Mouse (Mus musculus) midbrain, embryonic 11.5 days (tissue): ENCODE measurements around the gene Adgrg5. TPM values are rescaled to one million over a fixed set of nuclear protein-coding genes. Genes with fewer than 3 reads are reported as not detected.

Experiments
- ATAC-seq: fragments of 200-750 bp; cut with Nextera tagmentation; 2 replicates; pipeline ENCODE4 v1.8.0; 2017; ENCODE audit warnings: moderate TSS enrichment, moderate library complexity; ENCODE audit not compliant: low FRiP score
- DNase-seq: peaks from one replicate; pipeline ENCODE4 v3.0.0; 2015; ENCODE audit warnings: low spot score; ENCODE audit errors: missing footprints
- H3K27ac ChIP-seq: fragments of 300-500 bp; sonication (generic); 2 replicates; pipeline ENCODE4 v1.5.1; 2014; ENCODE audit warnings: low read depth, low read length
- H3K27me3 ChIP-seq: fragments of 300-500 bp; sonication (generic); 2 replicates; pipeline ENCODE4 v1.6.1; 2014; ENCODE audit warnings: mild to moderate bottlenecking, low read length, moderate library complexity, mixed read lengths; ENCODE audit not compliant: control insufficient read depth, insufficient read depth
- H3K36me3 ChIP-seq: fragments of 300-500 bp; sonication (generic); 2 replicates; pipeline ENCODE4 v1.6.1; 2014; ENCODE audit warnings: mild to moderate bottlenecking, low read length, moderate library complexity, mixed read lengths; ENCODE audit not compliant: control insufficient read depth, insufficient read depth
- H3K4me1 ChIP-seq: fragments of 300-500 bp; sonication (generic); 2 replicates; pipeline ENCODE4 v1.6.1; 2014; ENCODE audit warnings: low read length; ENCODE audit not compliant: control insufficient read depth, insufficient read depth
- H3K4me2 ChIP-seq: fragments of 300-500 bp; sonication (generic); 2 replicates; pipeline ENCODE4 v1.6.1; 2014; ENCODE audit warnings: mild to moderate bottlenecking, moderate library complexity
- H3K4me3 ChIP-seq: fragments of 300-500 bp; sonication (generic); 2 replicates; pipeline ENCODE4 v1.5.1; 2014; ENCODE audit warnings: low read depth, low read length
- H3K9ac ChIP-seq: fragments of 300-500 bp; sonication (generic); 2 replicates; pipeline ENCODE4 v1.6.1; 2014; ENCODE audit warnings: low read length
- H3K9me3 ChIP-seq: fragments of 300-500 bp; sonication (generic); 2 replicates; pipeline ENCODE4 v1.6.1; 2016; ENCODE audit warnings: low read length; ENCODE audit not compliant: control insufficient read depth
- WGBS: fragments of 180-500 bp; shearing (Covaris S2); extraction: QIAGEN DNeasy Blood & Tissue Kit; methylation state at CpG from one replicate; pipeline ENCODE4 v1.1.7; 2014; 5-methylcytosine and 5-hydroxymethylcytosine counted together
- polyA plus RNA-seq: library from polyadenylated mRNA; unstranded; fragments of >200 nt; fragmentation: Nextera tagmentation; extraction: Ambion mirVana; gene quantifications from 2 replicates; pipeline ENCODE4 v1.2.1, GENCODE M21; 2014

The Adgrg5 gene
- polyA plus RNA-seq, 1 experiment from 2014 or later = 0.36 TPM

GRCm38 (mm10) chr8:94973270-94973669 is 49.8 kb downstream of the Adgrg5 start:
- no peak overlapping the region for H3K9ac ChIP-seq
- no peaks in the 10 kb centered on the region for H3K9me3 ChIP-seq
- ATAC-seq (no peak), DNase-seq (no peak)
- WGBS = 88% methylated on average over 9 of the region's 9 CpGs
- no peak overlapping the region for H3K27ac ChIP-seq
- peaks cover 3% of the 10 kb centered on the region; the same call in 1 of the 2 replicates for H3K27me3 ChIP-seq
- no peak overlapping the region for H3K4me3 ChIP-seq
- H3K4me2 ChIP-seq = no peak overlapping the region
- H3K36me3 ChIP-seq = no peaks in the 10 kb centered on the region
- peaks cover 7% of the 10 kb centered on the region for H3K4me1 ChIP-seq

GRCm38 (mm10) chr8:94973786-94974185 is 50.3 kb downstream of the Adgrg5 start:
- Histone ChIP-seq H3K4me2 (no peak overlapping the region), H3K9ac (no peak overlapping the region), H3K4me1 (peaks cover 8% of the 10 kb centered on the region), H3K27me3 (peaks cover 3% of the 10 kb centered on the region; the same call in 1 of the 2 replicates), H3K36me3 (no peaks in the 10 kb centered on the region), H3K4me3 (no peak overlapping the region), H3K27ac (no peak overlapping the region), H3K9me3 (no peaks in the 10 kb centered on the region)
- DNase-seq (no peak), ATAC-seq (no peak)
- WGBS = 86% methylated on average over 9 of the region's 9 CpGs

DNA sequence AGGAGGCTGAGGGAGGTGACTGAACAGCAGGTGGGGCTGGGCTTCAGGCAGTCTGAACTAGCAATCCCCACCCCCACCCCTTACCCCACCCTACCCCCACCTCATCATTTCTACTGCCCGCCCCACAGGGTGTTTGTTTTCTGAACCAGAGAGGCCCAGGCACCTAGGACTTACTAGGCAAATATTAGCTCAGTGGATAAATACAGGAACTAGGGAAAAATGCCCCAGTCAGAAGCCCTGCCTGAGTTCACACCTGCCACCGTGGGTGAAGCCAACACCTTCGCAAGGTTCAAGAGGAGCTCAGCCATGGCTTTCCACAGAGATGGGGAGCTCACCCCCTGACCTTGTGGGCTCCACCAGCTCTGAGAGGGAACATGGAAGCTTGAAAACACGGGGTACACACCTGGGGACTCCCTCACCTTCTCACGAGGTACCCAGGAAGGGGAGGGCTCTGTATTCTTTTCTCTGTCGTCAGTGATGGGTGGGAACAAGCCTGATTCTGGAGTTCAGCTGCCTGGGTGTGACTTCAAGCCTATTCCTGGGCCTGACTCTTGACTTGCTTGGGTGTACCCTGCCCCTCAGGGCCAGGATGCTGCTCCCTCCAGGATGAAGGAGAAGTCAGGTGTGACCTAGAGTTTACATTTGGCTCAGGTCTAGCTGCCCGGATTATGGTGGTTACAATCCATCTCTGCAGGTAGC is 51.1 kb downstream of the Adgrg5 start, which contains the start of gene Adgrg1:
Adgrg1 (plus strand) TSS at position 285 of the 699 bp plus-strand sequence.
- H3K27me3 ChIP-seq = peaks cover 3% of the 10 kb centered on the region; the same call in 1 of the 2 replicates
- ATAC-seq (no peak), DNase-seq (no peak)
- H3K4me1 ChIP-seq = peaks cover 8% of the 10 kb centered on the region
- 59% methylated on average over 7 of the region's 7 CpGs for WGBS
- H3K4me3 ChIP-seq = no peak within 1 kb of the TSS
- H3K9ac ChIP-seq = no peak within 1 kb of the TSS
- no peak within 1 kb of the TSS for H3K4me2 ChIP-seq
- H3K9me3 ChIP-seq = no peaks in the 10 kb centered on the region
- H3K27ac ChIP-seq = no peak within 1 kb of the TSS
- H3K36me3 ChIP-seq = no peaks in the 10 kb centered on the region

DNA sequence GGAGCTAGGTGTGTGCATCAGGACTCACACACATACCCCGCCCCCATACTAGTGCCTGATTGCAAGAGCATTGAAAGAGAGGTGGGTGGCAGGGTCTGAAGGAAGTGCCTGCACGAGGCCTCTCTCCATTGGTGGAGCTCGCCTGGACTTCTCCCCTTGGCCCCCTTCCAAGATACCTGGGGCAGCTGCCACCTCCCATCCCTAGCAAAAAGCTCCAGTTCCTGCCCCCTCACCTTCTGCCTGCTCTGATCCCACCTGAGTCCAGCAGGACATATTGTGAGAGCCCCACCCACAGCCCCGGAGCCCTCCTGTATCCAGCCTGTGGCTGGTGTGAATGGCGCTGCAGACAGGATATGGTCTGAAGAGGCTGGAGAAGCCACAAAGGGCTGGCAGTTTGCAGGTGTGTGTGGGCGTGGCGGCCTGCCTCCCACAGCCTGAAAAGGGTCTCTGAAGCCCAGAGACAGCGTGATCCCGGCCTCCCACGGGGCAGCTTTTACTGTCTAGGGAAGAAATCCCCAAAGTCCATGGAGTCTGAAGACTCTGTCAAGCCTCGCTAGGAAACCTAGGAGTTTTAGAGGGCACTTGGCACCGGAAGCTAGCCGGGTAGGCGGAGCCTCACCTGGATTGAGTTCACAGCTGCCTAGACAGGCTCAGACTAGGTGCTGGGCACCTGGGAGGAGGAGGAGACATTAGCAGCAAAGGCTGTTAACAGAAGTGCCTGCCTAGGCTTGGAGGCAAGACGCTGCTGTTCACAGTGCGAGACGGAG is 53.3 kb downstream of the Adgrg5 start:
- H3K9ac ChIP-seq = 0 out of 2 replicates have a peak overlapping the region, but pooled peaks have one; percentile 21
- H3K4me2 ChIP-seq = peak overlapping the region; percentile 15; the same call in 1 of the 2 replicates
- no peaks in the 10 kb centered on the region for H3K36me3 ChIP-seq
- peaks cover 11% of the 10 kb centered on the region for H3K4me1 ChIP-seq
- H3K27ac ChIP-seq = no peak overlapping the region
- 21% methylated on average over 17 of the region's 17 CpGs for WGBS
- no peak for ATAC-seq
- H3K9me3 ChIP-seq = no peaks in the 10 kb centered on the region
- peaks cover 3% of the 10 kb centered on the region; the same call in 1 of the 2 replicates for H3K27me3 ChIP-seq
- H3K4me3 ChIP-seq = no peak overlapping the region
- no peak for DNase-seq

DNA sequence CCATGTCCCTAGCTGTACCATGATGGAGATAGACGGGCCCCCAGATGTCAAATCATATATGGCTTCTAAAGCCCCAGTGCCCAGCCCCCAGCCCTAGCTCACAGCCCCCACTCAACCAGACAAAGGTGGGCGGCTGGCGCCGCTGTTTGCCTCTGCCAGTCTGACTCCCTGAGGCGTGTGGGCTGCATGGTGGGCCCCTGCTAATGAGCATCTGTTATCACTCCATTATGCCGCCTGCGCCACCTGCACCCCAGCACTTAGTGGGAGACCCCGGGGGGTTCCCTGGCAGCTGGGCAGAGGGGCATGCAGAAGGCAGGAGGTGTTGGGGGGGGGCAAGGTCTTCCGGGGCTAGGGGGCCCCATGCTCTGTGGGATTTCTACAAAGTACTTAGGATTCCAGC is 54.6 kb downstream of the Adgrg5 start:
- H3K36me3 ChIP-seq = no peaks in the 10 kb centered on the region
- ATAC-seq = peak; percentile 33
- H3K4me3 ChIP-seq = no peak overlapping the region
- H3K4me1 ChIP-seq = peaks cover 19% of the 10 kb centered on the region
- H3K4me2 ChIP-seq = no peak overlapping the region
- H3K27ac ChIP-seq = no peak overlapping the region
- 59% methylated on average over 9 of the region's 9 CpGs for WGBS
- no peak for DNase-seq
- peaks cover 3% of the 10 kb centered on the region; the same call in 1 of the 2 replicates for H3K27me3 ChIP-seq
- H3K9ac ChIP-seq = no peak overlapping the region
- H3K9me3 ChIP-seq = no peaks in the 10 kb centered on the region

DNA sequence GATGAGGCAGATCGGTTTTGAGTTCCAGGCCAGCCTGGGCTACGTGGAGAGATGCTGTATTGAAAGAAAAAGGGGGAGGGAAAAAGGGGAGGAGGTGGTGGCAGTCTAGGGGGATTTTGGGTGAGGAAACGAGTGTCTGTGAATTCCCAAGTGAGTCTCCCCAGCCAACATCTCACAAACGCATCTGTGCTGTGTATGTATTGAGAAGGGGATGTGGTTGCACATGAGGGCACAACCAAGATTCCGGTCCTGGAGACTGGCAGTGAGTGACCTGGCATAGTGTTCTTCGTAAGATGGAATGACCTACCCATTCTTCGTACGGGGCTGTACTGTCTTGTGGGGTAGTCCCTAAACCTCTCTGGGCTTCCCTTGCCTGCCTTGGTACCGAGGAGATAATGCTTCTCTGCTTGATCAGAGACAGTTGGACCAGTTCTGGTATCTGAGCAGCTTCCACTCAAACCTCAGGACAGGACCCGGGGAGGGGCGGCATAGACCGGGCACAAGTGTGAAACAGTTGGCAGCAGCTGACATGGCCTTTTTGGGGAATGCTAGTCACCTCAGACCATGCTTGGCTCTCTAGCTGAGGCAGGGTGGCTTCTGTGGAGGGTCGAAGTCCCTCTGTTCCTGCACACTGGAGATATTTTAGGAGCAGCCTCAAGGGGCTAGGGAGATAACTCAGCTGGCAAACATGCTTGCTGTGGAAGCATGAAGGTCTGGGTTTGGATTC is 55.3 kb downstream of the Adgrg5 start:
- Histone ChIP-seq H3K4me1 (peaks cover 25% of the 10 kb centered on the region), H3K36me3 (no peaks in the 10 kb centered on the region), H3K4me3 (no peak overlapping the region), H3K27me3 (peaks cover 3% of the 10 kb centered on the region; the same call in 1 of the 2 replicates), H3K9ac (no peak overlapping the region), H3K9me3 (no peaks in the 10 kb centered on the region), H3K27ac (no peak overlapping the region), H3K4me2 (no peak overlapping the region)
- WGBS = 78% methylated on average over 13 of the region's 13 CpGs
- ATAC-seq = no peak
- DNase-seq = no peak

DNA sequence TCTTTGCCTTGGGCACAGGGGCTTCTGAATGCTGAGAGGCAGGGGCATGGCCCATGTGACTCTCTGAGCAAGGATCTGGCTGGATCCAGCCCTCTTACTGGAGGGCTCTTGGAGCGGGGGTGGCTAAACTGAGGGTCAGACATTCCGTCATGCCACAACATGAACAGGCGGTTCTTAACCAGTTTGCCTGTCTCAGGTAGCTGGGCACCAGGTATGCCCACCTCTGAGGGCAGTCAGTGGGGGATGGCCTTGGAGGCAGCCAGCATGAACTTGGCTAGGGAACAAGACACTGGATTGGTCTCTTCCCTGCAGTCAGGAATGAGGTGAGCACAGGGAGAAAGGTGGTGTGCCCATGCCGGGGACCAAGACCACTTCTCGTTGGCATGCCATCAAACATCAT is 56.7 kb downstream of the Adgrg5 start:
- H3K27ac ChIP-seq = no peak overlapping the region
- peaks cover 3% of the 10 kb centered on the region; the same call in 1 of the 2 replicates for H3K27me3 ChIP-seq
- H3K4me3 ChIP-seq = no peak overlapping the region
- H3K9ac ChIP-seq = no peak overlapping the region
- no peak for DNase-seq
- no peak overlapping the region for H3K4me2 ChIP-seq
- no peak for ATAC-seq
- 96% methylated on average over 5 of the region's 5 CpGs for WGBS
- H3K36me3 ChIP-seq = no peaks in the 10 kb centered on the region
- peaks cover 36% of the 10 kb centered on the region for H3K4me1 ChIP-seq
- H3K9me3 ChIP-seq = no peaks in the 10 kb centered on the region

DNA sequence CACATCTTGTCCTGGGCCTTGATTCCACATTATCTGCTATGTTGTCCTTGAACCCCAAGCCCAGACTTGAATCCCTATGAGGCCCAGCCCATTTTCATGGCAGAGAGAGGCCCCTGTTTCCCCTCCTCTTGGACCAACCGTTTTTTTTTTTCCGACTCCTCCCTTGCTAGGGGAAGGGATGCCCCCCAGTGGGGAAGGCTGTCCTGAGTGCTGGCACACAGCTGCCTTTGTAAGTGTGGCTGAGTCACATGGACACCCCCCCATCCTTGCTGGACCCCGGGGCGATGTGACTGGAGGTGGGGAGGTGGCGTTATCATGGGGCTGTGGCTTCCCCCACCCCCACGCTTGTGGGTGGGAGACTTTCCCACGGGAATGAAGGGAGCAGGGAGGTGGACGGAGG is 57.5 kb downstream of the Adgrg5 start:
- no peak for DNase-seq
- Histone ChIP-seq H3K4me1 (peaks cover 37% of the 10 kb centered on the region), H3K9me3 (no peaks in the 10 kb centered on the region), H3K4me2 (no peak overlapping the region), H3K4me3 (no peak overlapping the region), H3K27ac (no peak overlapping the region), H3K9ac (no peak overlapping the region), H3K27me3 (peaks cover 3% of the 10 kb centered on the region; the same call in 1 of the 2 replicates), H3K36me3 (no peaks in the 10 kb centered on the region)
- ATAC-seq = no peak
- 60% methylated on average over 8 of the region's 8 CpGs for WGBS
